Comparison of ENCODE assay signal across 23 mouse cellular contexts in genomic region chr8:88286421-88286960, GRCm38 (mm10). TPM values are rescaled to one million over a fixed set of nuclear protein-coding genes. Genes with fewer than 3 reads are reported as not detected.
A peak's percentile ranks its signal among the peaks of the same experiment; 100 is the strongest.
DNase-seq lines count a peak whose midpoint lies in the region; ATAC-seq lines count a peak whose summit lies in the region.
"Had no signal": no experiment of that assay in that cellular context is flagged by ENCODE, and none has a peak within 500 bp of the region (broad histone marks: within the 10 kb centered on the region; RNA-seq: fewer than 3 reads in every experiment).

No protein-coding gene starts in this region.

- no peak overlapping the region for H3K4me3 ChIP-seq in embryonic facial prominence, embryonic 14.5 days (ENCODE audit: low read depth, low read length)
- H3K4me3 ChIP-seq in embryonic facial prominence, embryonic 10.5 days: no peak overlapping the region
- no peak overlapping the region for H3K4me3 ChIP-seq in heart, embryonic 13.5 days
- no peak overlapping the region for H3K4me3 ChIP-seq in liver, embryonic 12.5 days
- H3K4me3 ChIP-seq in hindbrain, embryonic 16.5 days (ENCODE audit: low read length): no peak overlapping the region
- H3K4me3 ChIP-seq: embryonic facial prominence, embryonic 13.5 days; heart, embryonic 10.5 days; hindbrain, embryonic 12.5 days; neural tube, embryonic 15.5 days; stomach, embryonic 15.5 days had no signal

- H3K9me3 ChIP-seq in embryonic facial prominence, embryonic 14.5 days (ENCODE audit: control insufficient read depth, low read length): no peaks in the 10 kb centered on the region
- no peaks in the 10 kb centered on the region for H3K9me3 ChIP-seq in embryonic facial prominence, embryonic 10.5 days
- no peaks in the 10 kb centered on the region for H3K9me3 ChIP-seq in heart, embryonic 13.5 days
- H3K9me3 ChIP-seq in liver, embryonic 12.5 days (replicated peaks): no peaks in the 10 kb centered on the region
- H3K9me3 ChIP-seq in hindbrain, embryonic 16.5 days (ENCODE audit: control insufficient read depth, low read length): no peaks in the 10 kb centered on the region
- H3K9me3 ChIP-seq: embryonic facial prominence, embryonic 13.5 days; heart, embryonic 10.5 days; hindbrain, embryonic 12.5 days; neural tube, embryonic 15.5 days; stomach, embryonic 15.5 days had no signal

- DNase-seq in embryonic facial prominence, embryonic 14.5 days (ENCODE audit: low spot score): peak; percentile 79
- DNase-seq in embryonic facial prominence, embryonic 10.5 days (ENCODE audit: low spot score): no peak
- DNase-seq in heart, adult 18-20 months: no peak
- DNase-seq in 3T3-L1 (ENCODE audit: low read depth, low spot score) (peak; percentile 57), adipocyte (ENCODE audit: low spot score) (no peak)
- DNase-seq: cerebellum, adult 2 months; cerebellum, postnatal 25 days; gastrocnemius, postnatal 36 days; heart, postnatal 10 days; kidney, adult 18-20 months; kidney, postnatal 4 days; layer of hippocampus, adult 9-11 months had no signal

- H3K9ac ChIP-seq in embryonic facial prominence, embryonic 14.5 days (ENCODE audit: low read depth, low read length): no peak overlapping the region
- H3K9ac ChIP-seq in heart, embryonic 13.5 days: no peak overlapping the region
- H3K9ac ChIP-seq in liver, embryonic 12.5 days: no peak overlapping the region
- H3K9ac ChIP-seq in hindbrain, embryonic 16.5 days (ENCODE audit: low read depth, low read length): no peak overlapping the region
- H3K9ac ChIP-seq: embryonic facial prominence, embryonic 13.5 days; hindbrain, embryonic 12.5 days; neural tube, embryonic 15.5 days; stomach, embryonic 15.5 days had no signal

- no peak for ATAC-seq in embryonic facial prominence, embryonic 14.5 days (ENCODE audit: low read depth)
- no peak for ATAC-seq in heart, embryonic 13.5 days (ENCODE audit: extremely low read depth, insufficient number of reproducible peaks, low FRiP score, low TSS enrichment)
- no peak for ATAC-seq in liver, embryonic 12.5 days
- no peak for ATAC-seq in hindbrain, embryonic 16.5 days
- ATAC-seq: forebrain, embryonic 16.5 days; midbrain, embryonic 16.5 days had no signal

- no peak overlapping the region for H3K4me2 ChIP-seq in embryonic facial prominence, embryonic 14.5 days (ENCODE audit: low read depth, low read length)
- H3K4me2 ChIP-seq in heart, embryonic 13.5 days: peak overlapping the region; percentile 18; the same call in 1 of the 2 replicates
- peak overlapping the region; percentile 31; the same call in 1 of the 2 replicates for H3K4me2 ChIP-seq in liver, embryonic 12.5 days
- H3K4me2 ChIP-seq in hindbrain, embryonic 16.5 days (ENCODE audit: low read length): no peak overlapping the region
- H3K4me2 ChIP-seq: embryonic facial prominence, embryonic 13.5 days; hindbrain, embryonic 12.5 days; neural tube, embryonic 15.5 days; stomach, embryonic 15.5 days had no signal

- H3K4me1 ChIP-seq in embryonic facial prominence, embryonic 14.5 days (ENCODE audit: control insufficient read depth, insufficient read depth, low read length): peaks cover 39% of the 10 kb centered on the region
- H3K4me1 ChIP-seq in embryonic facial prominence, embryonic 10.5 days: peaks cover 50% of the 10 kb centered on the region
- H3K4me1 ChIP-seq in heart, embryonic 13.5 days: peaks cover 50% of the 10 kb centered on the region
- peaks cover 84% of the 10 kb centered on the region for H3K4me1 ChIP-seq in liver, embryonic 12.5 days
- no peaks in the 10 kb centered on the region for H3K4me1 ChIP-seq in hindbrain, embryonic 16.5 days (ENCODE audit: control insufficient read depth, insufficient read depth, low read depth, low read length)
- H3K4me1 ChIP-seq: neural tube, embryonic 15.5 days had no signal

- H3K27me3 ChIP-seq in embryonic facial prominence, embryonic 14.5 days (replicated peaks; ENCODE audit: control insufficient read depth, insufficient read depth, low read length): no peaks in the 10 kb centered on the region
- no peaks in the 10 kb centered on the region for H3K27me3 ChIP-seq in embryonic facial prominence, embryonic 10.5 days (replicated peaks; ENCODE audit: low read depth, poor library complexity, severe bottlenecking)
- H3K27me3 ChIP-seq in heart, embryonic 13.5 days (replicated peaks): no peaks in the 10 kb centered on the region
- H3K27me3 ChIP-seq in liver, embryonic 12.5 days (replicated peaks): no peaks in the 10 kb centered on the region
- H3K27me3 ChIP-seq in hindbrain, embryonic 16.5 days (replicated peaks; ENCODE audit: control insufficient read depth, insufficient read depth, low read length): no peaks in the 10 kb centered on the region
- H3K27me3 ChIP-seq: embryonic facial prominence, embryonic 13.5 days; hindbrain, embryonic 12.5 days; neural tube, embryonic 15.5 days; stomach, embryonic 15.5 days had no signal

- no peak overlapping the region for H3K27ac ChIP-seq in embryonic facial prominence, embryonic 14.5 days (replicated peaks; ENCODE audit: low read depth, low read length)
- no peak overlapping the region for H3K27ac ChIP-seq in embryonic facial prominence, embryonic 10.5 days (replicated peaks)
- H3K27ac ChIP-seq in heart, embryonic 13.5 days (replicated peaks): no peak overlapping the region
- H3K27ac ChIP-seq in liver, embryonic 12.5 days: peak overlapping the region; percentile 68
- H3K27ac ChIP-seq in hindbrain, embryonic 16.5 days (ENCODE audit: low read depth, low read length): no peak overlapping the region
- H3K27ac ChIP-seq: embryonic facial prominence, embryonic 13.5 days; hindbrain, embryonic 12.5 days; macrophage; neural tube, embryonic 15.5 days; stomach, embryonic 15.5 days had no signal

- 74% methylated on average over 14 of the region's 14 CpGs for WGBS in embryonic facial prominence, embryonic 14.5 days
- 91% methylated on average over 14 of the region's 14 CpGs for WGBS in embryonic facial prominence, embryonic 10.5 days
- WGBS in heart, embryonic 13.5 days: 51% methylated on average over 14 of the region's 14 CpGs
- WGBS in liver, embryonic 12.5 days (ENCODE audit: insufficient replicate concordance): 82% methylated on average over 14 of the region's 14 CpGs
- 79% methylated on average over 14 of the region's 14 CpGs for WGBS in hindbrain, embryonic 16.5 days

- no peaks in the 10 kb centered on the region for H3K36me3 ChIP-seq in embryonic facial prominence, embryonic 14.5 days (ENCODE audit: control insufficient read depth, insufficient read depth, low read length)
- H3K36me3 ChIP-seq in embryonic facial prominence, embryonic 10.5 days (replicated peaks): no peaks in the 10 kb centered on the region
- no peaks in the 10 kb centered on the region for H3K36me3 ChIP-seq in heart, embryonic 13.5 days
- no peaks in the 10 kb centered on the region for H3K36me3 ChIP-seq in liver, embryonic 12.5 days
- H3K36me3 ChIP-seq in hindbrain, embryonic 16.5 days (ENCODE audit: control insufficient read depth, insufficient read depth, low read length): no peaks in the 10 kb centered on the region
- H3K36me3 ChIP-seq: embryonic facial prominence, embryonic 13.5 days; heart, embryonic 10.5 days; hindbrain, embryonic 12.5 days; neural tube, embryonic 15.5 days; stomach, embryonic 15.5 days had no signal

RNA-seq across cellular contexts. Expression of gene Adcy7, which starts 14.3 kb away (rescaled TPM):
- polyA plus RNA-seq in embryonic facial prominence, embryonic 14.5 days (2014; fragmentation: Nextera tagmentation; extraction: Ambion mirVana): 7.3 and 7.7 TPM in 2 replicates
- 2.4 and 2.6 TPM in 2 replicates for polyA plus RNA-seq in embryonic facial prominence, embryonic 10.5 days (2016; fragmentation: Nextera tagmentation; extraction: Ambion mirVana)
- 3.2 and 3.8 TPM in 2 replicates for polyA plus RNA-seq in heart, embryonic 13.5 days (2015; fragmentation: Nextera tagmentation; extraction: Ambion mirVana)
- total RNA-seq in heart, adult 18-20 months (2021): 1 to 10 TPM; 4.6 to 6.4 TPM
- polyA plus RNA-seq in liver, embryonic 12.5 days (2016; fragmentation: Nextera tagmentation; extraction: Ambion mirVana): 38.0 and 41.6 TPM in 2 replicates
- 7.0 and 8.3 TPM in 2 replicates for polyA plus RNA-seq in hindbrain, embryonic 16.5 days (2015; fragmentation: Nextera tagmentation; extraction: Ambion mirVana)

Comparison
In these comparisons a context has a peak if more than half of its experiments do, and no peak if none do; other contexts are left out.
1. DNase-seq: peak in embryonic facial prominence, embryonic 14.5 days (single experiment) and 3T3-L1 (single experiment); none in embryonic facial prominence, embryonic 10.5 days (single experiment), heart, adult 18-20 months (0 of 2) and adipocyte (single experiment).
2. H3K4me2 ChIP-seq: peak in heart, embryonic 13.5 days (single experiment) and liver, embryonic 12.5 days (single experiment); none in embryonic facial prominence, embryonic 14.5 days (single experiment) and hindbrain, embryonic 16.5 days (single experiment).